In the genomic region with DNA sequence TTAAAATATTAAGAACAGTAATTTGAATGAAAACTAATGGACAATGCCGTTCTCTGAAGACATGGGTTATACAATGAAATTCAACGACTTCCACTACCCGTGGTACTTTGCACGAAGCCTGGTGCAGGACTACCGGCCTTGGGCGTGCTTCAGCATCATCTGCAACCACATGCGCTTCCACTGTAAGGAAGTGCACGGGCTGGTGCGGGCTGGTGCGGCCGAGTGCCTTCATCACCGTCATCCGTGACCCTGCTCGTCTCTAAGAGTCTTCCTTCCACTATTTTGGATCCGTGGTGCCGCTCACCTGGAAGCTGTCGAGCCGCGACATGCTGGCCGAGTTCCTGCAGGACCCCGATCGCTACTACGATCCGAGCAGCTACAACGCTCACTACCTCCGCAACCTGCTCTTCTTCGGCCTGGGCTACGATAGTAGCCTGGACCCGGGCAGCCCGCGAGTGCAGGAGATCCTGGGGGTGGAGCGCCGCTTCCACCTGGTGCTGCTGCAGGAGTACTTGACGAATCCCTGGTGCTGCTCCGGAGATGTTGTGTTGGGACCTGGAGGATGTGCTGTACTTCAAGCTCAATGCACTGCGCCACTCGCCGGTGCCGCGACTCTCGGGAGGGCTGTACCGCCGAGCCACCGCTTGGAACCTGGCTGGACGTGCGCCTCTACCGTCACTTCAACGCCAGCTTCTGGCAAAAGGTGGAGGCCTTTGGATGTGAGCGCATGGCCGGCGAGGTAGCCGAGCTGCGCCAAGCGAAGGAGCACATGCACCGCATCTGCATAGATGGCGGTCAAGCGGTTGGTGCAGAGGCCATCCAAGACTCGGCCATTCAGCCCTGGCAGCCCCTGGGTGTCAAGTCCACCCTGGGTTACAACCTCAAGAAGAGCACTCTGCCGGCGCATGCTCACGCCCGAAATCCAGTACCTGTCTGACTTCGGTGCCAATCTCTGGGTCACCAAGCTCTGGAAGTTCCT, we compare ENCODE assay signal across 8 mouse cellular contexts. TPM values are rescaled to one million over a fixed set of nuclear protein-coding genes. Genes with fewer than 3 reads are reported as not detected.
DNase-seq lines count a peak whose midpoint lies in the region; ATAC-seq and TF ChIP-seq lines count a peak whose summit lies in the region.

No protein-coding gene starts in this region.

- TF ChIP-seq CTCF in liver, postnatal 0 days (IDR thresholded peaks at IDR 0.05; ENCODE audit: low read depth), result peak; percentile 44

- peaks cover 12% of the 10 kb centered on the region for H3K4me1 ChIP-seq in hindbrain, embryonic 12.5 days
- H3K4me1 ChIP-seq in liver, postnatal 0 days (ENCODE audit: insufficient read depth), result peaks cover 29% of the 10 kb centered on the region

- H3K4me3 ChIP-seq in hindbrain, embryonic 12.5 days, result peak overlapping the region; percentile 37
- peak overlapping the region; percentile 59 for H3K4me3 ChIP-seq in liver, postnatal 0 days (ENCODE audit: low read depth, low read length)

- TF ChIP-seq EP300 in liver, postnatal 0 days (IDR thresholded peaks at IDR 0.05; ENCODE audit: low read depth), result no peak

- peak; percentile 19 for DNase-seq in adrenal gland, postnatal 10 days
- no peak for DNase-seq in adrenal gland, postnatal 4 days (ENCODE audit: low spot score in 2 of 2)
- DNase-seq in thymus, postnatal 4 days, result peak; percentile 19
- no peak for DNase-seq in thymus, postnatal 0 days (ENCODE audit: low spot score)
- peak; percentile 61 for DNase-seq in liver, postnatal 0 days
- peak; percentile 26 for DNase-seq in yolk sac, embryonic 10.5 days (ENCODE audit: low spot score)
- DNase-seq in thymus, postnatal 14 days, result no peak

- no peaks in the 10 kb centered on the region for H3K9me3 ChIP-seq in hindbrain, embryonic 12.5 days (replicated peaks)
- no peaks in the 10 kb centered on the region for H3K9me3 ChIP-seq in liver, postnatal 0 days (ENCODE audit: low read length)

- peak overlapping the region; percentile 58 for H3K9ac ChIP-seq in hindbrain, embryonic 12.5 days
- H3K9ac ChIP-seq in liver, postnatal 0 days (replicated peaks), result peak overlapping the region; percentile 74

- H3K4me2 ChIP-seq in hindbrain, embryonic 12.5 days (replicated peaks), result peak overlapping the region; percentile 78
- peak overlapping the region; percentile 79 for H3K4me2 ChIP-seq in liver, postnatal 0 days (ENCODE audit: low read depth, low read length)

- 5% methylated on average over 63 of the region's 63 CpGs for WGBS in hindbrain, embryonic 12.5 days
- WGBS in liver, postnatal 0 days (ENCODE audit: insufficient replicate concordance), result 6% methylated on average over 63 of the region's 63 CpGs

- peak; percentile 71 for ATAC-seq in hindbrain, embryonic 12.5 days (ENCODE audit: low FRiP score)
- ATAC-seq in liver, postnatal 0 days, result peak; percentile 11; the same call in 1 of the 2 replicates

- H3K27ac ChIP-seq in hindbrain, embryonic 12.5 days, result no peak overlapping the region
- H3K27ac ChIP-seq in liver, postnatal 0 days (ENCODE audit: low read depth), result peak overlapping the region; percentile 13

- no peaks in the 10 kb centered on the region for H3K36me3 ChIP-seq in hindbrain, embryonic 12.5 days
- no peaks in the 10 kb centered on the region for H3K36me3 ChIP-seq in liver, postnatal 0 days (replicated peaks; ENCODE audit: insufficient read depth, low read length)

- H3K27me3 ChIP-seq in hindbrain, embryonic 12.5 days, result peaks cover 36% of the 10 kb centered on the region
- H3K27me3 ChIP-seq in liver, postnatal 0 days (ENCODE audit: insufficient read depth, low read length), result peaks cover 6% of the 10 kb centered on the region

RNA-seq across cellular contexts. Expression of gene Cpeb3, which starts 25.4 kb away (rescaled TPM):
- total RNA-seq in adrenal gland, postnatal 10 days (2021), result 10 to 100 TPM; 14.2 to 26.8 TPM
- 10 to 100 TPM; 20.4 to 20.6 TPM for total RNA-seq in adrenal gland, postnatal 4 days (2021)
- 0.59 and 1.1 TPM in 2 replicates for polyA plus RNA-seq in thymus, postnatal 0 days (2015; fragmentation: Nextera tagmentation; extraction: Ambion mirVana)
- 6.2 and 7.0 TPM in 2 replicates for polyA plus RNA-seq in hindbrain, embryonic 12.5 days (2016; fragmentation: Nextera tagmentation; extraction: Ambion mirVana)
- 2.1 and 2.8 TPM in 2 replicates for polyA plus RNA-seq in liver, postnatal 0 days (2015; fragmentation: Nextera tagmentation; extraction: Ambion mirVana)

RNA-seq across cellular contexts. Expression of gene March5, which starts 26.5 kb away (rescaled TPM):
- 100 to 1,000 TPM; 145 to 152 TPM for total RNA-seq in adrenal gland, postnatal 10 days (2021)
- 10 to 100 TPM; 90.3 to 91.3 TPM for total RNA-seq in adrenal gland, postnatal 4 days (2021)
- 95.0 and 102 TPM in 2 replicates for polyA plus RNA-seq in thymus, postnatal 0 days (2015; fragmentation: Nextera tagmentation; extraction: Ambion mirVana)
- 151 and 154 TPM in 2 replicates for polyA plus RNA-seq in hindbrain, embryonic 12.5 days (2016; fragmentation: Nextera tagmentation; extraction: Ambion mirVana)
- 119 and 126 TPM in 2 replicates for polyA plus RNA-seq in liver, postnatal 0 days (2015; fragmentation: Nextera tagmentation; extraction: Ambion mirVana)

Comparison
In these comparisons a context has a peak if more than half of its experiments do, and no peak if none do; other contexts are left out.
1. DNase-seq: peak in adrenal gland, postnatal 10 days (single experiment), thymus, postnatal 4 days (single experiment), liver, postnatal 0 days (single experiment) and yolk sac, embryonic 10.5 days (single experiment); none in adrenal gland, postnatal 4 days (0 of 2), thymus, postnatal 0 days (single experiment) and thymus, postnatal 14 days (single experiment).